Mouse (Mus musculus) G1E (cell line): Measurements from ENCODE around the gene Rasa2.

Experiments used
- CTCF ChIP-seq: IDR thresholded peaks from 2 replicates; pipeline ENCODE4 v1.5.1; 2012; ENCODE audit warnings: low read depth, low read length, inconsistent platforms, mixed read lengths
- GATA1 ChIP-seq: IDR thresholded peaks from 2 replicates; pipeline ENCODE4 v1.6.1; 2012; ENCODE audit warnings: borderline replicate concordance, low read length, inconsistent platforms, mixed read lengths

- no peak for TF ChIP-seq GATA1
- no peak for TF ChIP-seq CTCF
Measured at GRCm38 (mm10) chr9:96536895-96537614, 94.4 kb downstream of the Rasa2 start.
